Mouse (Mus musculus) G1E (cell line): ENCODE results near the gene Slfn14.

Source experiments
- CTCF ChIP-seq: IDR thresholded peaks from 2 replicates; pipeline ENCODE4 v1.5.1; 2012; ENCODE audit warnings: low read depth, low read length, inconsistent platforms, mixed read lengths
- GATA1 ChIP-seq: IDR thresholded peaks from 2 replicates; pipeline ENCODE4 v1.6.1; 2012; ENCODE audit warnings: borderline replicate concordance, low read length, inconsistent platforms, mixed read lengths
- GATA2 ChIP-seq: IDR thresholded peaks from 2 replicates; pipeline ENCODE4 v1.6.1; 2012; ENCODE audit warnings: low read depth, low read length, inconsistent platforms, borderline replicate concordance
- POLR2AphosphoS5 ChIP-seq: IDR thresholded peaks from 2 replicates; pipeline ENCODE4 v1.6.1; 2012; ENCODE audit warnings: low read depth, low read length, inconsistent platforms; ENCODE audit not compliant: insufficient replicate concordance
- TAL1 ChIP-seq: conservative IDR thresholded peaks from 2 replicates; pipeline ENCODE4 v1.6.1; 2012; ENCODE audit warnings: low read depth, low read length, inconsistent platforms, mixed read lengths

- no peak for TF ChIP-seq CTCF
- TF ChIP-seq GATA1, result no peak
- TF ChIP-seq TAL1, result no peak
- TF ChIP-seq POLR2AphosphoS5, result no peak
- TF ChIP-seq GATA2, result no peak
Observed at GRCm38 (mm10) chr11:83312471-83312870, 25.9 kb upstream of the Slfn14 start.
